In genomic region chr14:63066630-63067310, GRCm38 (mm10) we compare ENCODE assay signal across 8 mouse cellular contexts. TPM values are rescaled to one million over a fixed set of nuclear protein-coding genes. Genes with fewer than 3 reads are reported as not detected.
A peak's percentile ranks its signal among the peaks of the same experiment; 100 is the strongest.
DNase-seq lines count a peak whose midpoint lies in the region; ATAC-seq and TF ChIP-seq lines count a peak whose summit lies in the region.

No protein-coding gene starts in this region.

- intact Hi-C loops in gastrocnemius, adult 2 months (cut with DNase I) = loop anchor here (10.0 kb wide), 1 partner anchor 288 kb away; no protein-coding TSS in a partner anchor
- intact Hi-C loops in left cerebral cortex, postnatal 14 days (cut with DNase I) = loop anchor here (1.0 to 2.0 kb wide), 3 partner anchors 128 to 306 kb away; no protein-coding TSS in a partner anchor

- no peak overlapping the region for H3K27ac ChIP-seq in gastrocnemius, adult 2 months

- peak; percentile 38 for ATAC-seq in inflammation-experienced regulatory T-cells, adult 6 months
- ATAC-seq in megakaryocyte-erythroid progenitor cell, adult 5-6 weeks (replicated peaks; ENCODE audit: low FRiP score, low TSS enrichment, poor library complexity, severe bottlenecking) = peak; percentile 35; the same call in 1 of the 2 replicates

- peak; percentile 94; the same call in 1 of the 2 replicates for TF ChIP-seq CTCF in gastrocnemius, adult 2 months (IDR thresholded peaks at IDR 0.05)

- peak; percentile 71 for DNase-seq in gastrocnemius, adult 2 months
- DNase-seq in gastrocnemius, postnatal 25 days = no peak
- DNase-seq in cerebellum, postnatal 36 days = peak; percentile 76 to 77
- peak; percentile 77 for DNase-seq in gastrocnemius, postnatal 10 days
- DNase-seq in left cerebral cortex, postnatal 14 days (ENCODE audit: low spot score in 2 of 2) = peak; percentile 73 to 84
- DNase-seq in right cerebral cortex, postnatal 14 days = peak; percentile 80

- peak overlapping the region; percentile 35 for H3K4me3 ChIP-seq in gastrocnemius, adult 2 months

RNA-seq across cellular contexts. Expression of gene Defb30, which starts 17.0 kb away (rescaled TPM):
- not detected for total RNA-seq in gastrocnemius, adult 2 months (2021)
- total RNA-seq in gastrocnemius, postnatal 25 days (2021) = not detected
- not detected for total RNA-seq in gastrocnemius, postnatal 10 days (2021)
- not detected for polyA plus RNA-seq in inflammation-experienced regulatory T-cells, adult 6 months (2017; shearing (Covaris generic))
- not detected for total RNA-seq in left cerebral cortex, postnatal 14 days (2021)
- total RNA-seq in megakaryocyte-erythroid progenitor cell, adult 5-6 weeks (2014; fragmentation: Nextera tagmentation) = not detected in 2 replicates
- total RNA-seq in megakaryocyte-erythroid progenitor cell, adult 5-6 weeks (2017) = not detected in 2 replicates

RNA-seq across cellular contexts. Expression of gene Defb42, which starts 20.0 kb away (rescaled TPM):
- not detected for total RNA-seq in gastrocnemius, adult 2 months (2021)
- total RNA-seq in gastrocnemius, postnatal 25 days (2021) = not detected
- total RNA-seq in gastrocnemius, postnatal 10 days (2021) = not detected
- polyA plus RNA-seq in inflammation-experienced regulatory T-cells, adult 6 months (2017; shearing (Covaris generic)) = under 1 TPM in 1 of 3 experiments, not detected in 2; 0.46 TPM
- not detected for total RNA-seq in left cerebral cortex, postnatal 14 days (2021)
- total RNA-seq in megakaryocyte-erythroid progenitor cell, adult 5-6 weeks (2014; fragmentation: Nextera tagmentation) = not detected in 2 replicates
- total RNA-seq in megakaryocyte-erythroid progenitor cell, adult 5-6 weeks (2017) = 1.1 TPM in 1 of 2 replicates, not detected in the other

RNA-seq across cellular contexts. Expression of gene Defb43, which starts 55.2 kb away (rescaled TPM):
- total RNA-seq in gastrocnemius, adult 2 months (2021) = not detected
- not detected for total RNA-seq in gastrocnemius, postnatal 25 days (2021)
- total RNA-seq in gastrocnemius, postnatal 10 days (2021) = not detected
- not detected for polyA plus RNA-seq in inflammation-experienced regulatory T-cells, adult 6 months (2017; shearing (Covaris generic))
- total RNA-seq in left cerebral cortex, postnatal 14 days (2021) = not detected
- total RNA-seq in megakaryocyte-erythroid progenitor cell, adult 5-6 weeks (2014; fragmentation: Nextera tagmentation) = not detected in 2 replicates
- total RNA-seq in megakaryocyte-erythroid progenitor cell, adult 5-6 weeks (2017) = not detected in 2 replicates
